In the genomic region with DNA sequence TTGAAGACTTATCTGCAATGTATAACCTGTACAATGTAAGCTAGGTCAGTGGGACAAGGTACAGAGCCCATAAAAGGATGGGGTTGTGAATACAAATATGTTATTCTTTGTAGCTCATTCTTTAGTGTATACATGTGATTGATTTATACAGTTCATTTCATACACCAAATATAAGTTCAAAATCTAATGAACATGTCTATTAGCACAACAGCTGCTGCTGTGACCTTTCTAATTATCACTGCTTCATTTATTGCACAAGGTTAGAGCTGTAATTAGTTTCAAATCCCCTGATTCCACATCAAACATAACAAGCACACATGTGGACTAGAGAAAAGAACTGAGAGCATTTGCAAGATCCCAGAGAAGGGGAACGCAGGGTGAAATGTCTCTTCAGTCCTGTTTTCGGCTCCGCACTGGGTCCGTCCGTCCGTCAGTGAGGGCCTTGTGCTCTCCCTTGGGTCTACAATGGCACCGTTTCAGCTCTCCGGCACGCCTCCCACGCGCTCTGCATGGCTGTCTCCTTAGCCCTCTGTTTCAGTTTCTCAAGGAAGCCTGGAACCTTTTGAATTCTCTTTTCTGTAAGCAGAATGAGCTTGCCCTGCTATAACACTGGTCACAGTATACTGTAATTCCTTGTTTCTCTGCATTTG, we compare ENCODE assay signal across 11 mouse cellular contexts.
A peak's percentile ranks its signal among the peaks of the same experiment; 100 is the strongest.
DNase-seq lines count a peak whose midpoint lies in the region; ATAC-seq and TF ChIP-seq lines count a peak whose summit lies in the region.
"Had no signal": no experiment of that assay in that cellular context is flagged by ENCODE, and none has a peak within 500 bp of the region (broad histone marks: within the 10 kb centered on the region; RNA-seq: fewer than 3 reads in every experiment).

No protein-coding gene starts in this region.

- no peak overlapping the region for H3K4me2 ChIP-seq in heart, embryonic 12.5 days
- H3K4me2 ChIP-seq in heart, postnatal 0 days (ENCODE audit: low read depth, low read length): 0 out of 2 replicates have a peak overlapping the region, but pooled peaks have one; percentile 28
- H3K4me2 ChIP-seq: stomach, embryonic 15.5 days had no signal

- TF ChIP-seq POLR2A in heart, adult 2 months (IDR thresholded peaks at IDR 0.05; ENCODE audit: insufficient read depth, low read depth, low read length): no peak

- no peaks in the 10 kb centered on the region for H3K36me3 ChIP-seq in heart, adult 2 months (ENCODE audit: control insufficient read depth, insufficient read depth, low read length)
- 0 out of 2 replicates have a peak, but pooled peaks cover 3% of the 10 kb centered on the region for H3K36me3 ChIP-seq in heart, embryonic 12.5 days
- peaks cover 9% of the 10 kb centered on the region; the same call in 1 of the 2 replicates for H3K36me3 ChIP-seq in embryonic facial prominence, embryonic 10.5 days (replicated peaks)
- H3K36me3 ChIP-seq in heart, postnatal 0 days (replicated peaks; ENCODE audit: control insufficient read depth, insufficient read depth, low read length): no peaks in the 10 kb centered on the region
- peaks cover 14% of the 10 kb centered on the region for H3K36me3 ChIP-seq in limb, embryonic 10.5 days
- H3K36me3 ChIP-seq: stomach, embryonic 15.5 days had no signal

- no peaks in the 10 kb centered on the region for H3K79me2 ChIP-seq in heart, adult 2 months (replicated peaks; ENCODE audit: control insufficient read depth, insufficient read depth, low read length)

- no peak for TF ChIP-seq CTCF in heart, adult 2 months (IDR thresholded peaks at IDR 0.05)
- no peak for TF ChIP-seq CTCF in heart, postnatal 0 days (IDR thresholded peaks at IDR 0.05; ENCODE audit: low read depth)

- no peak for TF ChIP-seq EP300 in heart, adult 2 months (IDR thresholded peaks at IDR 0.05; ENCODE audit: insufficient read depth, low read depth, low read length)
- TF ChIP-seq EP300 in heart, postnatal 0 days (IDR thresholded peaks at IDR 0.05; ENCODE audit: low read depth): no peak

- no peak for ATAC-seq in heart, embryonic 12.5 days (ENCODE audit: insufficient number of reproducible peaks, low FRiP score)
- no peak for ATAC-seq in heart, postnatal 0 days (ENCODE audit: insufficient read depth, low read depth)

- intact Hi-C loops in heart, adult 2 months (cut with DNase I): no loop called here

- peaks cover 1% of the 10 kb centered on the region; the same call in 1 of the 2 replicates for H3K4me1 ChIP-seq in heart, adult 2 months (ENCODE audit: control insufficient read depth, insufficient read depth, low read length)
- peaks cover 5% of the 10 kb centered on the region; the same call in 1 of the 2 replicates for H3K4me1 ChIP-seq in heart, embryonic 12.5 days (replicated peaks)
- H3K4me1 ChIP-seq in embryonic facial prominence, embryonic 10.5 days: peaks cover 29% of the 10 kb centered on the region
- no peaks in the 10 kb centered on the region; the same call in 1 of the 2 replicates for H3K4me1 ChIP-seq in heart, postnatal 0 days (ENCODE audit: control insufficient read depth, insufficient read depth)
- peaks cover 27% of the 10 kb centered on the region for H3K4me1 ChIP-seq in limb, embryonic 10.5 days
- H3K4me1 ChIP-seq: stomach, embryonic 15.5 days had no signal

- WGBS in heart, adult 2 months: 54% methylated on average over 11 of the region's 11 CpGs
- WGBS in heart, embryonic 12.5 days: 87% methylated on average over 11 of the region's 11 CpGs
- 70% methylated on average over 11 of the region's 11 CpGs for WGBS in embryonic facial prominence, embryonic 10.5 days
- 71% methylated on average over 11 of the region's 11 CpGs for WGBS in heart, postnatal 0 days
- 80% methylated on average over 11 of the region's 11 CpGs for WGBS in limb, embryonic 10.5 days

- no peaks in the 10 kb centered on the region for H3K9me3 ChIP-seq in heart, embryonic 12.5 days (replicated peaks)
- H3K9me3 ChIP-seq in embryonic facial prominence, embryonic 10.5 days: no peaks in the 10 kb centered on the region
- H3K9me3 ChIP-seq in heart, postnatal 0 days (replicated peaks; ENCODE audit: control insufficient read depth, low read length): no peaks in the 10 kb centered on the region
- H3K9me3 ChIP-seq in limb, embryonic 10.5 days (replicated peaks): no peaks in the 10 kb centered on the region
- H3K9me3 ChIP-seq: stomach, embryonic 15.5 days had no signal

- peak; percentile 49 to 67 for DNase-seq in heart, adult 2 months
- no peak for DNase-seq in embryonic facial prominence, embryonic 10.5 days (ENCODE audit: low spot score)
- DNase-seq in heart, postnatal 0 days (ENCODE audit: low spot score): no peak
- no peak for DNase-seq in limb, embryonic 10.5 days (ENCODE audit: low spot score)
- DNase-seq in embryo, embryonic 9.5 days (ENCODE audit: extremely low spot score): no peak
- no peak for DNase-seq in cerebellum, adult 9-11 months
- DNase-seq in lung, postnatal 4 days: no peak

- no peak overlapping the region for H3K27ac ChIP-seq in heart, adult 2 months
- no peak overlapping the region for H3K27ac ChIP-seq in heart, embryonic 12.5 days (ENCODE audit: poor library complexity, severe bottlenecking)
- peak overlapping the region; percentile 80 for H3K27ac ChIP-seq in embryonic facial prominence, embryonic 10.5 days (replicated peaks)
- no peak overlapping the region for H3K27ac ChIP-seq in heart, postnatal 0 days (ENCODE audit: low read depth)
- H3K27ac ChIP-seq in limb, embryonic 10.5 days: peak overlapping the region; percentile 74
- H3K27ac ChIP-seq: macrophage; stomach, embryonic 15.5 days had no signal

- no peak overlapping the region for H3K9ac ChIP-seq in heart, adult 2 months (ENCODE audit: low read depth, low read length)
- H3K9ac ChIP-seq in heart, embryonic 12.5 days: no peak overlapping the region
- H3K9ac ChIP-seq in heart, postnatal 0 days (replicated peaks; ENCODE audit: low read depth, low read length): no peak overlapping the region
- H3K9ac ChIP-seq: stomach, embryonic 15.5 days had no signal

- no peak overlapping the region; the same call in 1 of the 2 replicates for H3K4me3 ChIP-seq in heart, adult 2 months
- H3K4me3 ChIP-seq in heart, embryonic 12.5 days: no peak overlapping the region
- H3K4me3 ChIP-seq in embryonic facial prominence, embryonic 10.5 days: no peak overlapping the region
- H3K4me3 ChIP-seq in heart, postnatal 0 days (ENCODE audit: low read depth, low read length): no peak overlapping the region
- H3K4me3 ChIP-seq in limb, embryonic 10.5 days: no peak overlapping the region
- H3K4me3 ChIP-seq: stomach, embryonic 15.5 days had no signal

- no peaks in the 10 kb centered on the region for H3K27me3 ChIP-seq in heart, adult 2 months (ENCODE audit: control insufficient read depth, insufficient read depth, low read length)
- H3K27me3 ChIP-seq in heart, embryonic 12.5 days (replicated peaks): no peaks in the 10 kb centered on the region
- H3K27me3 ChIP-seq in embryonic facial prominence, embryonic 10.5 days (replicated peaks; ENCODE audit: low read depth, poor library complexity, severe bottlenecking): no peaks in the 10 kb centered on the region
- H3K27me3 ChIP-seq in heart, postnatal 0 days (ENCODE audit: control insufficient read depth, insufficient read depth, low read length): no peaks in the 10 kb centered on the region
- no peaks in the 10 kb centered on the region for H3K27me3 ChIP-seq in limb, embryonic 10.5 days (ENCODE audit: low read depth, poor library complexity, severe bottlenecking)
- H3K27me3 ChIP-seq: CH12.LX; stomach, embryonic 15.5 days had no signal

Comparison
In these comparisons a context has a peak if more than half of its experiments do, and no peak if none do; other contexts are left out.
1. DNase-seq: peak in heart, adult 2 months (2 of 2); none in embryonic facial prominence, embryonic 10.5 days (single experiment), heart, postnatal 0 days (single experiment), limb, embryonic 10.5 days (single experiment), embryo, embryonic 9.5 days (single experiment), cerebellum, adult 9-11 months (single experiment) and lung, postnatal 4 days (0 of 2).
2. H3K27ac ChIP-seq: peak in embryonic facial prominence, embryonic 10.5 days (single experiment) and limb, embryonic 10.5 days (single experiment); none in heart, adult 2 months (single experiment), heart, embryonic 12.5 days (single experiment) and heart, postnatal 0 days (single experiment).